Mouse (Mus musculus) T-cell, adult 2 months (primary cell): ENCODE data around the gene Trdn.

Experiments used
- DNase-seq: peaks from one replicate; pipeline ENCODE4 v3.0.0; 2022; ENCODE audit warnings: low spot score

The Trdn gene

DNA sequence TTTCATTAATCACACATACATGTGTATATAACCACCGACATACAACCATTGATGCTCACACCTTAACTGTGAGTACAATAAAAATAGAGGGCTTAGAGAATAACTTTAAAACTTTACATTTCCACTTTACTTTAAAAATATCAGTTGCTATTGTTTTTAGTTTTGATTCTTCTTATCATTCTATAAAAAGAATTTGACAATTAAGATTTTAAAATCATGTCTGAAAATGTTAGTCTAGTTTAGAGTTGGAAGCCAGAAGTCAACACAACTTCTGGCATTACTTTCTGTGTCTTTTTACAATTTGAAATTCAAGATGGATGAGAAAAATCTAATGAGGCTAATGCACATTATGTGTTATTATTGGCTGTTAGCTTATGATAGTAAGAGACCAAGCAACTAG, at the start of gene Trdn:
Gene Trdn, plus strand, starts transcription at position 301 of the 400 bp plus-strand sequence.
- DNase-seq, result no peak

DNA sequence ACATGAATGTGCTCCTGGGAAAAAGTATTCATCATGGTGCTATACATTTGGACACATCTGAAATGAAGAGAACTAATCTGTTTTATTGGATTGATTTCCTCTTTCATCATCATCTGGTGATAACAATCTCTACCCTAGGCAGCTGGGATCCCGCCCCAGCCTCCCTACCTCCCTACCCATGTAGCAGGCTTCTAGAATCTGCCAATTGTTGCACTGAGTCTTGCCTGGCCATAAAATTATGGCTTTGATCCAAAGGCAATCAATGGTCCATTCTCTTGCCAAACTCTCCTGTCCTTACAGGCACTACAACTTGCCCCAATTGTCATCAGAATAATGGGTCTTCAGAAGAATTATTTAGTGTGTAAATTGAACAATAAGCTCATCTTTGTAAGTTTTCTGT, 19.6 kb upstream of the Trdn start:
- no peak for DNase-seq

DNA sequence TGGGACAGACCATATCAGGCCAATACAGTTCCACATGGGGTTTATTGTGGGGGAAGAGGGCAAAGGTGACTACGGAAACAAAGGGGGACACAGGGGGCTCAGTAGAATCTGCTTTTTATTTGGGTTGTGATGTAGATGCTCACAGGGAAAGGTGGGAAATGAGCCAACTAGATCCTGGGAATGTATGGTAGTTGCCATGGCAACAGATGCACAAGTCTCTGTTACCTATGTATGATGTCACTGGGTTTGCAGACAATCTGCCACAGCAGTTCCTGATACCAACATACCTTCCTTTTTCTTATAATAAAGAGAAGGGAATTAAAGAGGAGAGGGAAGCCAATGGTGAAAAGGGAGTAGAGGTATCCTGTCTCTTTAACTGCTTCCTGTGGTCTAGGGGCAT, 14.8 kb upstream of the Trdn start:
- no peak for DNase-seq

DNA sequence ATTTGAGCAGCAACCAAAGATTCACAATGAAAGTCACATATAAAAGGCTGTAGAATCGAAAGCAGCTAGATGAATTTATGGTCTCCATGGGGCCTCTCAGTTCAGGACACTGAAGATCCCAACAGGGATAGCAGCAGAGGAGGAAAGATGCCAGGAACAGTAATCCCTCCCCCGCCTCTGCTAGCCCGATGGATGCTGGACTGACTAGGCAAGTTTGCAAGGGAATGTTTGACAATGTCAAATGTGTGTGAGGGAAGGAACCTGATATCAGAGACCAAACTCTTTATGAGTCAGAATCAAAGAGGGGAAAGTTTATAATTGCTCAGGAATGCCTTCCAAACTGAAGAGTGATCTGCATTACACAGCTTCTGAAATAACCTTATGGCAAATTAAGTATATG, 7.2 kb upstream of the Trdn start:
- no peak for DNase-seq

DNA sequence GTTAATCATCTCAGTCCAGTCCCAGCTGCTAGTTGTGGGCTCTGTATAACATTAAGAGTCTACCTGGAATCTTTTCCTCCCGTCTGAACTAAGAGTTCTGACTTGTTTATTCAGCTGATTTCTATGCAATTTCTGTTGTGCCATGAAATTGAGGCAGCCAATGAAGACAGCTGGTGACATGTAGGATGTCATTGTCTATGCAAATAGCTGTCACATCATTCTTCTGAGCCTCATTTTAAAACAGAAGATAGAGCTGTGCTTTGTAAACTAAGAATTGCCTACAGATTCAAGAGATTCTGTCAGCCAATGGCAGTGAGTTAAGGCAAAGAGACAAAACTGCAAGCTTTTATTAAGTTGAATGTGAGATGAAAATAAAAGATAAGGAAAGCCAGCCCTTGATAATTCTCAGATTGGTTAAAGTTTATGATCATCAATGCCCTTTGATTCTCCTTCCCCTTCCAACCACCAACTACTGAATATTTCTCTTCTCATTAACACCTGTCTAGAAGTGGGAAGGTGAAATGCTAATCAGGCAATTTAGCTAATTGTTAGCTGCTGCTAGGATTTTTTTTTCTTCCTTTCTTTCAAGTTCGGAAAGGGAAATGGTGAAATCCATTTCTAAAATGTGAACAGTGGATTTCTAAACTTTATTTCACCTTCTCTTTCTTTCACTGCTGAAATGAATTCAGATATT, 1.9 kb downstream of the Trdn start:
- DNase-seq, result no peak

DNA sequence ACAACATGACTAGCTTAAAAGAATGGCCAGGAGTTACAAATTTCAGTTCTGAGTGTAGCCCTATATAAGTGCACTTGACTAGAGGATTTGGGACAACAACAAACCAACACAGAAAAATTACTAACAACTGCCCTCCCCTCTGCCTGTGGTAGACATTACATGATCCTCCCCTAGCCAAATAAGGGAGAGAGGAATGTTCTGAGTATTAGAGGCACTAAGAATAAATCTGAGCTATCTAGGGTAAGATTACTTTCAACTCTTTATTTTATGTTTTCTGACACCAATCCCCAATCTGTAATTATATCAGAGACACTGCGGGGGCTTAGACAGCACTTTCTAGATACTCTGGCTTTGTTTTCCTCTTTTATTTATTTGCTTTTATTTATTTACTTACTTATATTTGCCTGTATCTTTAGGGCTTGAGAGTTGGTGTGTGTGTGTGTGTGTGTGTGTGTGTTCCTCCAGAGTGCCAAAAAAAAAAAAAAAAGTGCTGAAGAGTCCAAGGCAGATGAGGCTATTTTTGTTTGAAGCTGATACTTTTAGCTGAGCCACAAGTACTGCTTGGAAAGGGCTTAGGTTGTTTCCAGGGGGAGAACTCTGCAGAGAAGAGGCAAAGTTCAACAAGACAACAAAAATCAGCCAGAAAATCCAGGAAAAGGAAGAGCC, 2.7 kb downstream of the Trdn start:
- no peak for DNase-seq

DNA sequence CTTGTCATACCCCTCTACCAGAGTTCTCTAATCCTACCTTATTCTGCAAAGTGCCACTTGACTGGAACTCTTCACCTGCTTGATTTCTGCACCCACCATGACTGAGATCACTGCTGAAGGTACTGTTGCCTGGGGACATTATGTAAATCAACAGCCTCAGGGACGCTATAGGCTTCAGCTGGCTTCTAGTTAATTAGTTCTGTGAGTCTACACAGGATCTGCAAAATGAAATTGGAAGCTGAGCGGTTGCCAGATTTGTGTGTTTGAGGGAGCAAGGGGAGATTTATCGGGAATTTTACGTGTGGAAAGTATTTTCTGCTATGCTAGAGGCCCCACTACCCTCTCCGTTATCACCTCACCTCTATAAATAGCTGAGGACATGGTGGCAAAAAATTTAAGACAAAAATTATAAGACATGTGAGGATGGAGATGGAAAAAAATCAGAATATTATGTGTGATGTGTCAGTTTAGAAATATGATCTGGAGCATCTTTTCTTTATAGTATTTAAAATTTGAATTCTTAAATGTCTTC, 3.3 kb downstream of the Trdn start:
- DNase-seq, result no peak

DNA sequence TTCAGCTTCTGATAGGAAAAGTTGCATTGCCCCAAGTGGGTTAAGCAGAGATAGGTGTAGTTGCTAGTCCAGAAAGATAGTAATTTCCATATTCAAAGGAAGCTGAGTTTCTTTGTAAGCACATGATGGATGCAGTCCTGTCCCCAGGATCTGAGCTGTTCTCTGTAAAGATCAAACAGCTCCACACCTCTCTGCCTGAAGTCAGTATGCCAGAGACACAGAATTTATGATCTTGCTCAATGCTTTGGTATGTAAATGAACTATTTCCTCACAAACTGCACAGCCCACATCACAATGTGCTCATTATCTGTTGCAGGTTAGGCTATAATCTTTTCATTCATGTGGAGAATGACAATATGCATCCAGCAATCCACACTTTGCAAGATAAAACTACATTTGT, 8.0 kb downstream of the Trdn start:
- DNase-seq, result no peak

DNA sequence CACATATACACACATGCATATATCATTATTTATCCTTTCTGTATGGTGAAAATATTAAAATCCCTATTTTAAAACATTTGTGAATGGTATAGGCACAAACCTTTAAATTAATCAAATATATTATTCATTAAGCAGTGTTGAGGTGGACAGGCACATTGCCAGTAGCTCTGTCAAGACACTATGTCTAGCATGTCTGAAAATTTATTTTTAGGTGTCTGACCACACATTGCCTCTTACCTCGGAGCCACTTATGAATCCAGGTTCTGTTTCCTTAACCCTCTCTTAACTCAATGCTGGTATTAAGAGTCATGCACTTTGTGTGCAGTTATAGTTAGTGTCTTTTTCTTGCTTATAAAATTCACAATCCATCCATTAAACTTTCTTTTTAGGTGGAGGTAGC, 12.0 kb downstream of the Trdn start:
- DNase-seq, result no peak

DNA sequence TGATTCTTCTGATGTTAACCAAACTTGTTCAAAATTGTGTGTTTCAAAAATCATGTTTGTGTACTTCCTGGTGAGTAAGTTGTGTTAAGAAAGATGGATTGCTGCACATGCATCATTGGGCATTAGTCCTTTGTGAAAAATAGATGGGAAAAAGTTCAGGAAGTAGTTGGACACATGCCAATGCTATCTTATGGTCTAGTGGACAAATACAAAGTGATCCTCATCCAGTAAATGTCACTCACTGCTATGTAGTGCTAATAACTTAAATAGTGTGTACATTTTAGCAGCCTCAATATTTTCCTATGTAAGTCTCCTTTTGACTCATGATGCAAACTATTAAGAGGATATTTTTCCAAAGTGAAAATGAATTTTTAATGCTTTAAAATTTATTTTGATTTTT, 27.6 kb downstream of the Trdn start:
- DNase-seq, result no peak

DNA sequence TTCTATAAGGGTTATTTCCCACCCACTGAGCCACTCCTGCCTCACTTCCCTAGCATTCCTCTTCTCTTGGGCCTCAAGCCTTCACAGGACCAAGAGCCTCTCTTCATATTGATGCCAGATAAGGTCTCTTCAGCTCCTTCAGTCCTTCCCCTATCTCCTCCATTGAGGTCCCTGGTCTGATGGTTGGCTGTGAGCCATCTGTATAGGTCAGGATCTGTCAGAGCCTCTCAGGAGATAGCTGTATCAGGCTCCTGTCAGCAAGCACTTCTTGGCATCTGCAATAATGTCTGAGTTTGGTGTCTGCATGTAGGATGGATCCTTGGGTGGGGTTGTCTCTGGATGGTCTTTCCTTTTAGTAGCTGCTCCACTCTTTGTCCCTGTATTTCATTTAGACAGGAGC, 42.7 kb downstream of the Trdn start:
- no peak for DNase-seq

DNA sequence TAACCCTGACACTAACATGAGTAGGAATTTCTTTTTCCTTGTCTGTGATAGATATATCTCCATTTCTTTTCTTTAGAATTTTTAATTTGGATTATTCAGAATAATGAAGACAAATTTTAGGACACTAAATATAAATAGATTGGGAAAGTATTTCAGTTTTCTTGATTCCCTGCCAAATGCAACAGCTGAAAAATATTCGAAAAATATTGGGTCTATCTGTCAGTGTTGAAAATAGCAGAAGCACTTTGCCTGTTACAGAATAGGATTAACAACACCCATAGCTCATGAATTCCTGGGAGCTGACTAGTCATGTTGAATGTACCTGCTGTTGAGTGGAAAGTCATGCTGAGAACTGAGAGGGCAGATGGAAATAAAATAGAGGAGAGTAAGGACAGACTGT, 64.6 kb downstream of the Trdn start:
- DNase-seq, result no peak

DNA sequence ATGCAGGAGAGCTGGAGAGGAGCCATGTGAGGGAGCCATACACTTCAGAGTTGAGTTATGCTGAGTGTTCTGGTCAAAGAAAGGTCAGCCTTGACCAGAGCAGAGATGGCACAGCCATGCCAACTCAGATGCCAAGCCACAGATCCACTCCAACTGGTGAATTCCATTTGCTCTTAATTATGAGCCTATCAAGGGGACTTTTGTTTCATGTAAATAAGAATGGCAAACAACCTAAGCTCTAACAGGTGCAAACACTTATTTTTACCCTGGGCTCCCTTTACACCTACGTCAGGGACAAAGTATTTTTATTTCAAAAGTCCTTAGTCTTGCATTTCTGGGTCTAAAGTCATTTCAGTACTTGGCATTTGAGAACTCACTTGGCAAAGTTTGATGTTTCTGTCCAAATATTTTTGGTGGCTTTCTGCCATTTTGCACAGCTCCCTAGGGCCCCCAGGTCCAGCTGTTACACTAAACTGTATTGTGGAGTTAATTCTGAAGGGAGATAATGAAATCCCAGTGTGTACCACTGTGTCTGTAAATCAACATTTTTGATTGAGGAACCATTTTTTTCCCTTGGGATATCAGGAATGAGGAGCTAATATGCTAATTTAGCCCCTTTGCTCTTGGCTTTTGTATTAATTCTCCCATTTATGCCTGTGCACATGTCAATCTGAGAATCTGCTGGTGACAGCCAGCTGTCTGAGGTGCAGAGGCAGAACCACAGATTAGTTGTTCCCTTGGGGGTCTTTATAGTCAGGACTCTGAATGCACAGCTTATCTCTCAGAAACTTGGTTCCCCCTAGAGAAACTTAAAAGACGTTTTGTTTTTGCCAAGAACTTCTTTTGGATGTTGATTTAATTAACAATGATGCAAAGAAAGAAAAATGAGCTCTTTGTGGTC, 99.6 kb downstream of the Trdn start:
- DNase-seq, result no peak

DNA sequence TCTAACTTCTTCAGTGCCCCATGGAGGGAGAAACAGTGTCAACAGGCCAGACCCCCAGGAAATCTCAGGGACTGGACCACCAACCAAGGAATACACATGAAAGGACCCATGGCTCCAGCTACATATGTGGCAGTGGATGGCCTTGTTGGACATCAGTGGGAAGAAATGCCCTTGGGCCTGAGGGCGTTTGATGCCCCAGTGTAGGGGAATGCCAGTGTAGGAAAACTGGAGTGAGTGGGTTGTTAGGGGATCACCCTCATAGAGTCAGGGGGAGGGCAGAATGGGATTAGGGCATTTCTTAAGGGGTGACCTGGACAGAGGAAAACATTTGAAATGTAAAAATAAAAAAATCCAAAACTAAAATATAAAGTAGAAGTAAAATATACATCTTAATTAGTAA, 108.7 kb downstream of the Trdn start:
- DNase-seq, result no peak

DNA sequence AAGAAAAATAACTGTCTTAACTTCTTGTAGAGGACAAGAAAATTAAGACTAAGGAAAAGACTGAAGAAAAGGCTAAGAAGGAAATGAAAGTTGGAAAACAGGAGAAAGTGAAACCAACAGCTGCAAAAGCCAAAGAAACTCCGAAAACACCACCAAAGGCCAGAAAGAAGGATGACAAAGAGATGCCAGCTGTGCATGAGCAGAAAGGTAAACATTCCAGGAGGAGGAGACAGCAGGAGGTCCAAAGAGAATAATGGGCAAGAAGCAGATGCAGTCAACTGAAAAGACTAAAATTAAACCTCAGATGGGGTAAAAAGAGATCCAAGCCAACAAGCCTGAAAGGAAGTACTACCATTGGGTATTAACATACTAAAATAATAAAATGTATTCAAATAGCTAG, 115.6 kb downstream of the Trdn start:
- no peak for DNase-seq

DNA sequence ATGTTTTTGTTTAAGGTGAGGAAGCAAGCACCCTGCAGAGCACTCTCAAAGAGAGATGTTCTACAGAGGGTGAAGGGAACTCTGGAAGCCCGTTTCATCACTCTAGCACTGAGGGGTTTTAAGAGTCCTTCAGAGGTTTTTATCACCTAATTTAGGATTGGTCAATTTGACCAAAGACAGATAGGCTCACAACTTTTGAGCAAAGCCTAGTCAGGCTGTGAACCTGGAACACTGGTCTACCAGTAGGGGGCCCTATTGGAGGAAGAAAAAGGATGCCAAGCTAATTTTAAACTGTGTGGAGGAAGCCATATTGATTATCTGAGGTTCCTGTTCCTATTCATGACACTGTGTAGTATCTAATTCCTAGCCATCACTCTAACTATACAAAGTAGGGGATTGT, 117.9 kb downstream of the Trdn start:
- DNase-seq, result no peak

DNA sequence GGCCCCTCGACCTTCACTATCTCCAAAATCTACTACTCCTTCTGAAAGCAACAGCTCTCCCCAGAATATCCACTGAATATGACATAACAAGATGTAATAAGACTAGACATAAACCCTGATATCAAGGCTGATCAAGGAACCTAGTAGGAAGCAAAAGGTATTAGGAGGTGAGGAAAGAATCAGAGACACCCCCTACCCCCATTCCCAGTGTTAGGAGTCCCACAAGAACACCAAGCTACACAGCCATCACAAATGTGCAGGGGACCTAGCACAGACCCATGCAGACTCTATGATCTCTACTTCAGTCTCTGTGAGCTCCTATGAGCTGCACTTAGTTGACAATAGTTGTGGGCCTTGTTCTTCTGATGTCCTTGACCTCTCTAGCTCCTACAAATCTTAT, 130.1 kb downstream of the Trdn start:
- DNase-seq, result no peak

DNA sequence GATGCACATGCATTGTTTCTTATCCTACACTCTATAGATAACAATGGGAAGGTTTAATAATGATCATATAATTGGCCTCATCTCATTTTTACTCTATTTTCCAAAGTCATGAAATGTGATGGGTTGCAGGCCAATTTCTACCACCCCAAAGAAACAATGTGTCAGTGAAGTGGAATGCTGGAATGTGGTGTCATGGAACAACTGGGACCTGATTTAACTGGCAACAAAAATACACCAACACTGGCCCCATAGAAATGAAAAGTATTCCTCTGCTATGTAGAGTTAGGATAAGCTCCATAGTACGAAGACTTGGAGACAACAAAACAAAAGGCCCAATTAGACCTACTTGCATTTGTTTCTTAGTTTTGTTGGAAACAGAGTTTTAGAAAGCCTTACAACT, 173.6 kb downstream of the Trdn start:
- no peak for DNase-seq

DNA sequence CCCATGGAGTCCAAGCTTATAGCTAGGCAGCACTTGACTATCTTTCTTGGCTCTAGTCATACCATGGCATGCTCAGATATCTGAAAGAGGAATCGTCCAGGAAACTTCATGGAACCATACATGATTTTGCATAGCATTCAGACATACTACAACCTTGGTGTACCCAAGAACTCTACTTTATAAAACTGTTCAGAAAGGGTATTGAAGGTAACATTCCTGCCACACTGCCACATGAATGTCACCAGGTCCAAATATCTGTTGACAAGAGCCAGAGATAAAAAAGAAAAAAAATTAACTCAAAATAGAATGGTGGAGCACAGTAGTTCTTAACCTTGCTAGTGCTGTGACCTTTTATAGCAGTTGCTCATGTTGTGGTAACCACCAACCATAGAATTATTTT, 175.8 kb downstream of the Trdn start:
- DNase-seq, result no peak

DNA sequence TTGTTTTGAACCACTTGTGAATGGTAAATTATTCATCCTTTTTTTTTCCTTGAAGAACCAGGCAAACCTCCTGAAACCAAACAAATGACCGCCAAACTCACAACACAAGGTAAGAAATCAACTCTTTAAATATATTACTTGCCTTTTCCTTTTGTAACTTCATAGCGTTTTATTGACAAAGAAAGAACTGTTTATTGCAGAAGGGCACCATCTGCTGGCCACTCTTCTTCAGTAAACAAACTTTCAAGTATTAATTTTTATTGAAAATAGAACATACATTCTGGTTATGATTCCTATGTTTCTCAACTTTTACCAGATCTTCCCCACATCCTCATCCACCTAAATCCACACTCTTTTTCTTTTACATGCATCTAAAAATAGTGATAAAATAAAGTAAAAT, 224.6 kb downstream of the Trdn start:
- DNase-seq, result no peak

DNA sequence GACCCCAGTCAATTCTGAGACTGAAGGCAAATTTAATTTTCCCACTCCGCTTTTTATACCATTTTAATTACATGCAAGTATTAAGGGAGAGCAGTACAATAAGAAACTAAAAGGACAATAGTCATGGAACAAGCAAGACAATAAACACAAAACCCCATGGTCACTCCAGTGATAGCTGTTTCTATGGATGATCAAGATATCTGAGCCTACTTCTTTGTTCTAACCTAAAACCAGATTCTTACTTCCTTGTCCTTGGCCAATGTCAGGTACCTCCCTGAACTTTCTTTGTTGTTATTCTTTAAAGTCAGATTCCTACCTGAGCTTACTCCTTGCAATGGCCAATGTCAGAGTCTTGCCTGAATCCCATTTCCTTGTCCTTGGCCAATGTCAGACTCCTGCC, 272.7 kb downstream of the Trdn start:
- no peak for DNase-seq

DNA sequence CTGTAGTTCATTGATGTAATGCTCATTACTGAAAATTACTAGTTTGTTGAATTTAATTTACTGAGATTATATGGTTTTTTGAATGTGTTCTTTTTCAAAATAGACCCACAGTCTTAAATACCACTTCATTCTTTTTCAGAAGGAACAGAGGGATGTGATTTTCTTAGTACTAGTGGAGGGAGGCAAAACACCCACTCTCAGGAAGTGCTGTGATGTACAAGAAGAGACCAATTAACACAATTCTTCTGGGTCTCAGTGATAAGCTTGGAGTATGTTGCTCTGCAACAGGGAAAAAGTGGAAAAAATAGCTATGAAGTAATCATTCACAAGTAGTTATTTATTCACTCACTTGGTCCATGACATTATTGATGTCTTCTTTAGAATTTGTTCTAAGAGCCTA, 286.2 kb downstream of the Trdn start:
- no peak for DNase-seq

DNA sequence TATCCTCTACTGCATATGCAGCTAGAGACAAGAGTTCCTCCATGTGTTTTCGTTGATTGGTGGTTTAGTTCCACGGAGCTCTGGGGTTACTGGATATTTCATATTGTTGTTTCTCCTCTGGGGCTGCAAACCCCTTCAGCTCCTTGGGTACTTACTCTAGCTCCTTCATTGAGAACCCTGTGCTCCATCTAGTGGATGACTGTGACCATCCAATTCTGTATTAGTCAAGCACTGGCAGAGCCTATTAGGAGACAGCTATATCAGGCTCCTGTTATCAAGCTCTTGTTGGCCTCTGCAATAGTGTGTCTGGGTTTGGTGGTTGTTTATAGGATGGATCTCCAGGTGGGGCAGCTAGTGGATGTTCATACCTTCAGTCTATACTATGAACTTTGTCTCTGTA, 290.2 kb downstream of the Trdn start:
- no peak for DNase-seq
